Mouse (Mus musculus) thymus, postnatal 25 days (tissue): ENCODE measurements around the gene Fbxl15.

Source experiments
- DNase-seq: peaks from one replicate; pipeline ENCODE4 v3.0.0; 2022

Fbxl15 gene

DNA sequence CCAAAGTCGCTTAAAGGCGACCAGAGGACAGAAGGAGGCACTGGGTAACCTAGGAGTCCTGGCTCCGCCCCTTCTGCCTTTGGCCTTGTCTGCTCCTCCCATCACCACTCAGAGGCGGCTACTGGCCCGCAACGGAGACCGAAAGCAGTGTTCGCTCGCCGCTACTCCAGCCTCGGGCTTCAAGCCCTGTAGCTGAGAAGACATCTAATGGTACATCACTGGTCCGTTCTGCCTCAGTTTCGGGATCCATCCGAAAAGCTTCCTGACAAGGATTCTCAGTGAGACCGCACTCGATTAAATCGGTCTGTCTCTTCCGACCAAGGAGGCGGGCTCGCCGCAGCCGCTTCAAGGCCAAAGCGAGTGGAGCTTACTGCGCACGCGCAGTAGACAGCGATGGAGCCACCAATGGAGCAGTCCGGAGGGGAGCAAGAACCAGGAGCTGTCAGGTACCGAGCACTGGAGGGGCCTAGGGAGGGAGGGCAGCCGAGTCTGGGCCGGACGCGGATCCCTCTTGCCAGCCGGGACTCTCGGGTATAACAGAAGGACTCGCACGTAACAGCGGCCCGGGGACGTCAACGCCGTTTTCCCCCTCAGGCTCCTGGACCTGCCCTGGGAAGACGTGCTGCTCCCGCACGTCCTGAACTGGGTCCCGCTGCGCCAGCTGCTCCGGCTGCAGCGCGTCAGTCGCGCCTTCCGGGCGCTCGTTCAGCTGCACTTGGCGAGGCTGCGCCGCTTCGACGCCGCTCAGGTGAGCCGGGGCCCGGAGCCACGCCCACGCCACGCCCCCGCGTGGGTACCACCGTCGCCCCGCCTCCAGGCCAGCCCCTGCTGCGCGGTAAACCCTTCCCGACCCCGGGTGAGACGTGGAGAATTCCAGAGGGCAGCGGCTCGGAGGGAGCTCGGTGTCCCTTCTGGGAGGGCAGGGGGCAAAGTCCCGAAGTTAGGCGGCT, at the start of gene Fbxl15:
Fbxl15 (plus strand) TSS at position 104 of the 950 bp plus-strand sequence.
- DNase-seq, result peak; percentile 88

DNA sequence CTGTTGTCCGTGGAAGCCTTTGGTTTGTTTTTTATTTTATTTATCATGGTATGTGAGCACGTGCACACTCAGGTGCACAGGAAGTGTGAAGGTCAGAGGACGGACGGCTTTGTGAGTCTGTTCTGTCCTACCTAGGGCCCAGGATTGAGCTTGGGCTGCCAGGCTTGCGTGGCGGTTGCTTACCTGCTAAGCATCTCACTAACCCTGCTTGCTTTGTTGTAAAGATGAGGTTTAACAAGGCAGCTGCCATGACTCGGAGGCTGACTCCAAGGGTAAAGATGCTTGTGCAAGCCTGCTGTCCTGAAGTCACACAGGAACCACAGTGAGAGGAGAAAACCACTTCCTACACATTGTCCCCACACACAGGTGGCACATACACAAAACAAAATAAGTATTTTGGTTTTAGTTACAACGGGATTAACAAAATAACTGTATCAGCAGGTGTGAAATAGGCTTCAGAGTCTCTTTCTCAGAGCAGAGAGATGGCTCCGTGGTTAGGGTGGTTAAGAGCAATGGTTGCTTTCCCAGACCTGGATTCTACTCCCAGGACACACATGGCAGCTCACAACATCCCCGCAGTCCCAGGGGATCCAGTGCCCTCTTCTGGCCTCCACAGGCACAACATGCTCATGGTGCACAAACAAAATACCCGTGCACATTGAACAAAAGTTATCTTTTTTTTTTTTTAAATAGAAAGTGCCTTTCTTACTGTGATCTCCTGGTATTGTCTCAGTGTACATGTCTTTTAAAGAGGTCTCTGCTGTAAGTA, 45.7 kb upstream of the Fbxl15 start:
- peak; percentile 37 for DNase-seq

DNA sequence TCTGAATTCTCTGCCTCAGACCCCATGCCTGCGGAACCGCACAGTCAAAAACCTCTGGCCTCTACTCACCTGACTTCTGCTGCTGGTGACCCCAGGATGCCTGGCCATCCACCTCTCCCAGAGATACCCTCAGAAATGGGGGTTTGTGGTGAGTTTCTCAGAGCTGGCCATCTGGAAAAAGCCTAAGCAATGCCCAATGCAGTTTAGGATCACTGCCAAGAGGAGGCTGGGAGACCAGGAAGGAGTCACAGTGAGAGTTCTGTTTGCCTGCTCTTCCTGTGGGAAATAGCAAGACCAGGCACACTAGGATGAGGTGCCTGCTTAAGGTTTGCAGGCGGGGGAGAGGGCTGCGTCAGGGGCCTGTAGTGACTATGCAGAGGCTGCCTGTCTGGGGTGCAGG, 43.3 kb upstream of the Fbxl15 start:
- DNase-seq, result no peak

DNA sequence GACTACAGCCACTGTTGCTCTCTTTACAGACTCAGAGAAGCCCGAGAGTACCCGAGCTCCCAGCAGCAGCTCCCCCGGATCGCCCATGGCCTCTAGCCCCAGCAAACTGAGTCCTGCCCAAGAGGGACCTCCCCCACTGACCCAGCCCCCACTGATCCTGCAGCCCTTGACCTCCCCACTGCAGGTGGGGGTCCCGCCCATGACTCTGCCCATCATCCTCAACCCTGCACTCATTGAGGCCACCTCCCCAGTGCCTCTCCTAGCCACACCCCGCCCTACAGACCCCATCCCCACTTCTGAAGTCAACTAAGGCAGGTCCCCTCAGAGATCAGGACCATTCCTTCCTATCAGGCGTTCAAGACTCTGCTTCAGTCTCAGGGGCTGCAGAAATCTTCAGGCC, 42.4 kb upstream of the Fbxl15 start:
- DNase-seq, result no peak

DNA sequence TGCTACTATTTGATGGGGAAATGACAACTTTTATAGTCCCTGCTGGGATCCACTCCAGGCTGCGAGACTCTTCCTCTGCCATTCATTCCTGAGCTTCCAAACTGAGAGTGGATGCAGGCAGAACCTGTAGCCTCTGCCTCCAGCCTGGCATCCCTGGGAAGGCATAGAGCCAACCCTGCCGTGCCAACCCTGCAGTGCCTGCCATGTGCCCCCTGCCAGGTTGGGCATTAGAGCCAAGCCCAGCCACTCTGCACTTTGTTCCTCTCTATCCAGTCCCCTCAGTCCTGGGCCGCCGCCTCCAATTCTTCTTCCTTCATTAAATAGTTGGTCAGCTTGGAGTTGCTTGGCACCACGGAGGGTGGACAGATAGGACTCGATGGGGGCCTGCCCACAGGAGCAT, 41.9 kb upstream of the Fbxl15 start:
- DNase-seq, result no peak

DNA sequence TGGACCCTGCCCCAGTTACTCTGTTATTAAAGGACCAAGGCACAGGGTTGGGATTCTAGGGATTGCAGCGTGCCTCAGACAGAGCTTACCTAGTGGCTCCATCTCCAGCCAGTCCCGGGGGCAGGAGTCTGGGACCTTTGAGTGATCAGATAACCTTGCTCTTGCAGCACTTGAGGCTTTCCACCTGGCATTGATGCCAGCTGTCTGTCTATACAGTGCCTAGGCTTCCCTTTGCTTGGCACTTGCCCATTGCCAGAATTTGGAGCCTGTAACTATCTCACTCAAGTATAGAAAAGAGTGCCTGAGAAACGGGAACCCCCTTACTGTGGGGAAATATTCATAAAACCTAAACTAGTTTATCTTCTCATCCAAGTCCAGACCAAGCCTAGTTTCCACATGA, 41.1 kb upstream of the Fbxl15 start:
- DNase-seq, result no peak

DNA sequence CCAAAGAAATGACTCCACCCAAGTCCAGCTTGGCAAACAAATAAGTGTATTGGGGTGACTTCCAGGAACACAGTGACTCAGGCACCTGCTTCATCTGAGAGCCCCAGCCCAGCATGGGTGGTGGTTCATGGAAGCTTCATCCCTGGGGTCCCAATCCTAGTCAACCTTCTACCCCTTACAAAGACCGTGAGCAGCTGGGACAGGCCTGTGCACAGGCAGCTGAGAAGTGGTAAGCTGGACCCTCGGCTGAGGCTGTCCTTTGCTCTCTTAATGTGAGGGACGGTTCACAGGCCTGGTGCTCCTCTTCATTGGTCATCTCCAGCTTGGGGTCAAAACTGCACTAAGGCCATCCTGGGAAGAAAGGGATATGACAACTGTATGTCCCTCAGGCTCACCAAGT, 40.4 kb upstream of the Fbxl15 start:
- no peak for DNase-seq

DNA sequence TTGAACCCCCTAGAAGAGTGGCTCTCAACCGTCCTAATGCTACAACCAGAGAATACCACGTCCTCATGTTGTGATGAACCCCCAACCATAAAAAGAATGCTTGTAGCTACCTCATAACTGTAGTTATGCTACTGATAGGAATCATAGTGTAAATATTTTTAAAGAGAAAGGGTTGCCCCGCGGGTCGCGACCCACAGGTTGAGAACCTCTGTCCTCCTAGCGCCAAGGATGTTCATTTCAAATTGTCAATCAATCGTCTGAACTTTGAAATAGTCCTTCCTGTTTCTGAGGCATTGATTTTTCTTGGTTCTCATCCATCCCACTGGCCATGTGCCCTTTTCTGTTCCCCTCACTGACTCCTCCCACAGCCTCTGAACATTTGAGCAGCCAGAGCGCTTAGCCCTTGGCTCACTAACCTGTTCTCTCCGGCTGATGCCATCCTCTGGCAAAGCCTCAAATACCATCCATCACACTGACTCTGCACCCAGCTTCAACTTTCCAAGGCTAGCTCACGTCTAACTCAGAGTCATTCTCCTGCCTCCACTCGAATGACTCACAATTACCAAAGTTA, 37.4 kb upstream of the Fbxl15 start:
- no peak for DNase-seq

DNA sequence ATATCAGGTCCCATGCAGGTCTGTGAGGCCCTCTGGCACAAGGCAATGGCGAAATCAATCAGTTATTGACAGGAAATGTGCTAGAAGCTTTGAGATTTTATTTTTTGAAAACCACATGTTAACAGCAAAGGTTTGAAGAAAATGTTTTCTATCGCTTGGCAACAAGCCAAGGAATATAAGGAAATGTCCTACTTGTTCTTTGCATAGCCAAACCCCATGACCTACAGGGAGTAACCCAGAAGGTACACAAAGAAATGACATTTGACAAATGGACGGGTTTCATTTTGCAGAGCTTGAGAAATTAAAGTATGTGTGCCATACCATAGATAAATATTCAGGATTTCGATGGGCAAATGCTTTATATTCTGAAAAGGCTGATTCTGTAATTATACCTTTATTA, 31.0 kb upstream of the Fbxl15 start:
- no peak for DNase-seq

DNA sequence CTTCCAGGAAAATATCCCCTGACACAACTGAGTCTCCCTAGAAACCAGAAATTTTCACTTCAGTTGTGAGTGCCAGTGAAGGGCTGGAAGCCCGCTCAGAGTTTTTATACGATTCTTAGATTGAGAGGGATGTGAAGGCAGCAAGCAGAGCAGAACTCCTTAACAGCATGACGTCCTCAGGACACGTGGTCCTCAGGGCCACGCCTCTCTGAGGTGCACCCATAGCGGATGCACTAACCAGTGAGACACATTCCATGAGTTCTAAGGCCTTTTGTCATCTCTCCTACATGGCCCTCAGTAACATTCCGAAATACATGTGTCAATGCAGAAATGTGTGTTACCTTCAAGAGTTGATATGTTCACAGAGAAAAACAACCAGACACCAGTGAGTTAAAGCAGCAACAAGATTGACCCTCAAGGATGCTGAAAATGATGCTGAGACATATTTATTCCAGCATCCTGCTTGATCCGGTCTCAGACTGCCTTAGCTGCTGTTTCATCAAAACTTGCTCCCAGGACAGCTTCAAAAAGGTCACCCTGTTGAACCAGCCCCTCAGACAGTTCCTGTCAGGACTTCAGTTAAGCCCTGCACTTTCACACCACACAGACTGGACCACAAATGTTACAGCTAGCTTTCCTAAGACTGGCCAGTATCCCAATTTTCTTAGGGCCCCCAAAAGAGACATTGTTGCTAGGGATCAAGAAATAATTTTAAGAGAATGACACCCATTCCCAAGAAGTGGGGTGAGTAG, 27.5 kb upstream of the Fbxl15 start:
- no peak for DNase-seq

DNA sequence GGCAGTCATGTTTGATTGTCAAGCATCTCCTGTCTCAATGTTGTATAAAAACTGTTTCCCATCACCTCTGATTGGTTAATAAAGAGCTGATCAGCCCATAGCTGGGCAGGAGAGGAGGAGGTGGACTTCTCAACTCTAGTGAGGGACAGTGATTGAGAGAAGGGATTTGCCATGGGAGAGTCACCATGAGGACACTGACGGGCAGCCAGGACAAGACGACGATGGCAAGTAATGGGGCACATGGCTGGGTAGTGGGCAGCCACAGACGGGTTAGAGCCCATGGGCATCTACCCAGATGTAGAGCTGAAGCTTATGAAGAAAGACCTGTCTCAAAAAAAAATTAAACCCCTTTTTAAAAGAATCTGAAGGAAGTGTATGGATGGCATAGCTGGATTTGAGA, 25.4 kb upstream of the Fbxl15 start:
- DNase-seq, result no peak

DNA sequence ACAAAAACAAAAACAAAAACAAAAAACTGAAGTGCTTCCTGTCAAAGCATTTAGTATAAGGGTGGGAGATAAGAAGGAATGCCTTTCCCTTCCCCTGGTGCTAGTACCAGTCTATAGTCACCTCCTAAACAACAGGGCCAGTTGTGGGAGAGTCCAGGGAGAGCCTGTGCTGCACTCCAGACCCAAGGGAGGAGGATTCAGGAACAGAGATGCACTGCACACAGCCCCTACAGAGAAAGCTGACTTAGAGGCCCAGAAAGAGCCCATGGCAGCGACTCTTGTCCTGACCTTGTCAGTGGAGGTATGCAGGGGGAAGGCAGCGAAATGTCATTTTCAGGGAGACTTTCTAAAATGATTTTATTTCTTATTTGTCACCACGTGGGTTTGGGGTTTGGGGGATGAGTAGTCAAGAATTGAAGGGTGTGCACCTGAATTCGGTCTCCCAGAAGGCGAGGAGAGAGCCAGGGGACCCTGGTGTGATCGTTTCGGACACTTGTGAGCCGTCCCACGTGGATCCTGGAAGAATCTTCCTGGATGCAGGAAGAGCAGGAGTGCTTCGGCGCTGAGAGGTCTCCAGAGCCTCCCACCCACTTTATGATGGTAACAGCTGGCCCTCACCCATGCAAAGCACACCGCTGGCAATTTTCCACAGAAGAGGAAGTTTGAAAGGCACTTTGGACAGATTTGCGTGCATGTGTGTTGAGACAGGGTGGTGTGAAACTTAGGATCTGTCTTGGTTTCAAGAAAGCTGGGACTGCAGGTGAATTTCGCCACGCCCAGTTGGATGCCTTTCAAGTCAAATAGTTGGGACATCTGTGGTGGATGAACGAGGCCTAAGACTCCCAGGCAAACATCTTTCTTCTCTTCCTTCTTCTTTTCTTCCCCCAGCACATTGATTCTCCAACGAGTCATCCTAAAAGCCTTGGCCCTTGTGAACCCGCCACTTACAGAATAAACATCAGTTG, 24.5 kb upstream of the Fbxl15 start:
- no peak for DNase-seq

DNA sequence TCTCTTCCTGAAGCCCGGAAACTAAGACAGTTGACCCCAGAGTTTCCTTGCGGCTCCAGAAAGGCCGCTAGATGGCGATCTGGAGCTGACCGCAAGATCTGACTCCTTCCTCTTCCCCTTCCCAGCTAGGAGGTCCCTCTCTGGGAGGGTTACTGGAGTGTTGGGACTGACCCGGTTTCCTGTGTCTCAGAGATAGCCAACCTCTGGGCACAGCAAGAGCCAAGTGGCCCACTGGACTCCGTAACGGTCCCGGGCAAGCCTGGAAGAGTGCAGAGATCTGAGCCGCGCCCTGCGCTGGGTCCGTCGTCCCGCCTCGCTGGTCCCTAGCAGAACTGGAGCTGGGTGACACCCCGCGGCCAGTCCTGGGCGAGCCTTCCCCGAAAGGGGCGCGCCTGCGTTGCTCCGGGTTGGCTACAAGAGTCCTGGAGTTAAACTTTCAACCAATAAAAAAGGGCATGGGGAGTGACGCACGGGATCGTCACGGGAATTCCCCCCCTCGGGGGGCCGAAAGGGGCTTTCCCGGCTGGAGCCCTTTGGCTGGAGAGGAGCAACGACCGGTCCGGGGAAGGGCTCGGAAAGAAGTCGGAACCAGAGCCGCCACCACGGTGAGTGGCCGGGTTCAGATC, 23.7 kb upstream of the Fbxl15 start, which contains the start of gene Nfkb2:
Nfkb2 (plus strand) TSS at position 105 of the 626 bp plus-strand sequence.
- DNase-seq, result peak; percentile 84

DNA sequence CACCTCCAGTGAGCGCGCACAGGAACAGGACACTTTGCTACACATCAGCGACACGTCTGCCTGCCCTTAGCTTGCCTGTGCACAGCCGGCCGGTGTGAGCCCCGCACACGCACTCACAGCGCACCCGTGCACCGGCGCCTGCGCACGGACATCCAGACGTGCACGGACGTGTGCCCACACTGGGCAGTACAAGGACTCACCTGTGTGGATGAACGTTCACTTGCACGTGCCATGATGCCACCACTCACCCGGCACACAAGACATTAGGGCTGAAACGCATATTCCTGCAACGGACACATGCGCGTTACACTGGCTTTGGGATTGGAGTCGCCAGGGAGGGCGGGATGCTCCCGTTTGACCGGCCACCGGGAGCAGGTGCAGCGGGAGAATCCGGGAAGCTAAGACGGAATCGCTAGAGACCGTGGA, 23.1 kb upstream of the Fbxl15 start:
- no peak for DNase-seq

DNA sequence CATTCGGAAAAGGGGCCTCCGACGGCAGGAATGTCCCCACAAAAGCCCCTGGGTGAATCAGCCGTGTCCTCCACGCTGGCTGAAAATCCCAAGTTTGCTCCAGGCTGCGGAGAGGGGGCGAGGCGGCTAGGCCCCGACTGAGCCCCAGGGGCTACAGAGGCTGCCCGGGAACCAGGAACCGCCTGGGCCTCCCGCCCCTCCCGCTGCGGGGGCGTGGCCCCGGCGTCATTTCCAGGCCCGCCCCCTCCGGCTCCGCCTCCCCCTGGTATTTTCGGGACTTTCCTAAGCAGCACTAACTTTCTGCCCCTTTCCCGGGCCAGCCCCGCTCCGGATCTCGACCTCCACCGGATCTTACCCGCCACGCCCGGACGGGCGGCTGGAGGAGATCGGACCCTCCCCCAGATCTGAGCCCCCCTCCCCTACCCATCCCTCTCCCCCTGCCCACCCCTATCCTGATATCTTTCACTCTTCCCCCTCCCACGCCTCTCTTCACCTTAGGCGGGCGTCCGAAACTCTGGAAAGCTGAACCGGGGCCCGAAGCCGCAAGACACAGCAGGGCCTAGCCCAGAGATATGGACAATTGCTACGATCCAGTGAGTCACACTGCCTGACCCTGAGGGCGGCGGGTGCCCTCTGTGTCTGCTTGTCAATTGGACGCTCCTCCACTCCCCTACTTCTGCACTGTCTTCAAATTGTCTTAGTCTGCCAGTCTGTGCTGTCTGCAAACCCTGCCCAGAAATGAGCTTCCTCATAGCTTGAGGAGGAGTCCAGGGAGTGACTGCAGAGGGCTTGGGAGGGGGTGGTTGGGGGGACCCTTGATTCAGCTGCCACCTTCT, 22.3 kb upstream of the Fbxl15 start:
- DNase-seq, result peak; percentile 91

DNA sequence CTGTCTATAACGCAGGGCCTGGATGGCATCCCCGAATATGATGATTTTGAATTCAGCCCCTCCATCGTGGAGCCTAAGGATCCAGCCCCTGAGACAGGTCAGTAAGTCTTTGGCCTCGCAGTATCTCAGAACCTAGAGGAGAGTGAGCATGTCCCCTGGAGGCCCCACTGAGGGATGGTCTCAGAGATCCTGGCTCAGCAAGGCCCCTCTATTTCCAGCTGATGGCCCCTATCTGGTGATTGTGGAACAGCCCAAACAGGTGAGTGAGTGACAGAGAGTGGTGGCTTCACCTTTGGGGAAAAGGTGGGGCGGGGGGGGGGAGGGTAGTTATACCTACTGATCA, 21.7 kb upstream of the Fbxl15 start:
- no peak for DNase-seq

DNA sequence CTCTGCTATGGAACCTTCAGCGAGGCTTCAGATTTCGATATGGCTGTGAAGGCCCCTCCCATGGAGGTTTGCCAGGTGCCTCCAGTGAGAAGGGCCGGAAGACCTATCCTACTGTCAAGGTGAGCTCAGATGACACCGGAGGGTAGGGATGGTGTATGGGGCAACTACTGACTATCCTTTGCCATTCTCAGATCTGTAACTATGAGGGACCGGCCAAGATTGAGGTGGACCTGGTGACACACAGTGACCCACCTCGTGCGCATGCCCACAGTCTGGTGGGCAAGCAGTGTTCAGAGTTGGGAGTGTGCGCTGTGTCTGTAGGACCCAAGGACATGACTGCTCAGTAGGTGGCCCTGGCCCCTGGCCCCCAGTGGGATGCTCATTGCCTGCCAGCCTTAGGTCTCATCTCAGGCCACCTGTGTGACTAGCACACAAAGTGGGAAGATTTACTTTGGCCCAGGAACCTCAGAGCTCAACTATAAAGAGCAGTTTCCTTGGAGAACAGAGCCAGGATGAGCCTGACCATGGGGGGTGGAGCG, 21.2 kb upstream of the Fbxl15 start:
- no peak for DNase-seq

DNA sequence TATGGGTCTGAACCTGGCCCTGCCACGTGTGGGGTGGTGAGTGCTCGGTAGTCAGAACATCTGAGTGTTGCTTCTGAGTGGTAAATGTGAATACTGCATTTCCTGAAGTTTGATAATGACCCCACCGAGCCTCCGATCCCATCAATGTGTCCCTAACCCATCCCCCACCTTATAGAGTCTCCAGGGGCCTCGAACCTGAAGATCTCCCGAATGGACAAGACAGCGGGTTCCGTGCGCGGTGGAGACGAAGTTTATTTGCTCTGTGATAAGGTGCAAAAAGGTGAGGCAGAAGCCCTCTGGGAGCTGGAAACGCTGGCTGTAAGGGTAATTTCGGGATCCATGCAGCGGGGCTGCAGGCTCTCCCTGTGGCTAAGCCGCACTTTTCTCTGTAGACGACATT, 20.2 kb upstream of the Fbxl15 start:
- no peak for DNase-seq

DNA sequence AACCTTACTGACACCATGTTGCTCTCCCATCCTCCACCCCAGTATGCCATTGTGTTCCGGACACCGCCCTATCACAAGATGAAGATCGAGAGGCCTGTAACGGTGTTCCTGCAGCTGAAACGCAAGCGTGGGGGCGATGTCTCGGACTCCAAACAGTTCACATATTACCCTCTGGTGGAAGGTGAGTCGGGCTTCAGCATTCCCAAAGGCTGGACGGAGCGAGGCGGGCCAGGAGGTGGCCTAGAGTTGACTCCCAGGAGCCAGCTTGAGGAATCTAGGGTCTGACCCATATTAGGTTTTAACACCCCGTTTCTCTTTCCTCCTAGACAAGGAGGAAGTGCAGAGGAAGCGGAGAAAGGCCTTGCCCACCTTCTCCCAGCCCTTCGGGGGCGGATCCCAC, 19.7 kb upstream of the Fbxl15 start:
- DNase-seq, result no peak
